Mouse (Mus musculus): ENCODE data around the gene Smo.

DNA sequence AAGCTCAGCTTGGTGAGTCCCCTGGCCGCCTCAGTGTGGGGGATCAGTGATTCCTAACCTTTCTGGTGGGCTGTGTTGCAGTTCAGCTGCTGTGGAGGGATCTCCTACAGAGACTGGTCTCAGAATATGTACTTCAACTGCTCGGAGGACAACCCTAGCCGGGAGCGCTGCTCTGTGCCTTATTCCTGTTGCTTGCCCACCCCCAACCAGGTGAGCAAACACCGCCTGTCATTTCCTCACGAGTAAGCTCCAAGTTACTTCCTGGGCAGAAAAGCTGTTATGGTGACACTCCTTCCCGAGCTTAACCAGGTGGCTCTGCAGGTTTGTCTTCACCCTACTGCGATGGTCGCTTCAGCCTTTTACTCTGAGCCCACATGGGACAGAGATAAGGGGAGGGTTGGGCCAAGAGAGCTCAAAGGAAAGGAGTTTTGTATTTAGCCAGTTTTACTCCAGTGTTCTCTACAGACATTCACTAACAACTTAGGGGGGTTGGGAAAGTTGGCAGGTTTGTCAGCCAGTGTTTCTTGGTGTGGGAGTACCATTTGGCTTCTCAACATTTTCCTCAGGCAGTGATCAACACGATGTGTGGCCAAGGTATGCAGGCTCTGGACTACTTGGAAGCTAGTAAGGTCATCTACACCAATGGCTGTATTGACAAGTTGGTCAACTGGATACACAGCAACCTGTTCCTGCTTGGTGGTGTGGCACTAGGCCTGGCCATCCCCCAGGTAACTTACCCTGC is 18.5 kb upstream of the Smo start:
- TF ChIP-seq CTCF (IDR thresholded peaks at IDR 0.05; ENCODE audit: control insufficient read depth, insufficient read depth, low read length): no peak
- no peak for TF ChIP-seq POLR2A (IDR thresholded peaks at IDR 0.05; ENCODE audit: borderline replicate concordance, control insufficient read depth, low read depth, low read length)

Data from bone marrow, adult 2 months (tissue).